10 mouse cellular contexts compared by ENCODE assay signal in genomic region chr11:117618774-117619173, GRCm38 (mm10). TPM values are rescaled to one million over a fixed set of nuclear protein-coding genes. Genes with fewer than 3 reads are reported as not detected.
DNase-seq lines count a peak whose midpoint lies in the region; ATAC-seq lines count a peak whose summit lies in the region.
"Had no signal": no experiment of that assay in that cellular context is flagged by ENCODE, and none has a peak within 500 bp of the region (broad histone marks: within the 10 kb centered on the region; RNA-seq: fewer than 3 reads in every experiment).

No protein-coding gene starts in this region.

- peaks cover 5% of the 10 kb centered on the region; the same call in 1 of the 2 replicates for H3K27me3 ChIP-seq in neural tube, embryonic 11.5 days (ENCODE audit: control insufficient read depth, insufficient read depth, low read length)
- H3K27me3 ChIP-seq in intestine, embryonic 16.5 days (replicated peaks; ENCODE audit: control insufficient read depth, insufficient read depth, low read length) = peaks cover 6% of the 10 kb centered on the region
- H3K27me3 ChIP-seq in splenic B cell, adult 2 months (ENCODE audit: control insufficient read depth, insufficient read depth, low read length, poor library complexity, severe bottlenecking) = no peaks in the 10 kb centered on the region; the same call in 1 of the 2 replicates

- H3K4me2 ChIP-seq in neural tube, embryonic 11.5 days (ENCODE audit: low read depth) = no peak overlapping the region
- no peak overlapping the region for H3K4me2 ChIP-seq in intestine, embryonic 16.5 days (ENCODE audit: low read depth, low read length)

- peak overlapping the region; percentile 45; the same call in 1 of the 2 replicates for H3K27ac ChIP-seq in neural tube, embryonic 11.5 days (ENCODE audit: low read depth, low read length)
- peak overlapping the region; percentile 56 for H3K27ac ChIP-seq in intestine, embryonic 16.5 days (ENCODE audit: low read length)

- 60% methylated on average over 7 of the region's 7 CpGs for WGBS in neural tube, embryonic 11.5 days
- WGBS in intestine, embryonic 16.5 days = 53% methylated on average over 7 of the region's 7 CpGs

- H3K4me1 ChIP-seq in neural tube, embryonic 11.5 days (ENCODE audit: control insufficient read depth, insufficient read depth, low read length) = peaks cover 23% of the 10 kb centered on the region
- H3K4me1 ChIP-seq in intestine, embryonic 16.5 days (ENCODE audit: control insufficient read depth, insufficient read depth, low read length) = peaks cover 23% of the 10 kb centered on the region

- intact Hi-C loops in heart, postnatal 25 days (cut with DNase I) = no loop called here

- H3K9me3 ChIP-seq in neural tube, embryonic 11.5 days (ENCODE audit: control insufficient read depth, low read length) = no peaks in the 10 kb centered on the region
- no peaks in the 10 kb centered on the region for H3K9me3 ChIP-seq in intestine, embryonic 16.5 days (ENCODE audit: control insufficient read depth, low read length)

- H3K9ac ChIP-seq in neural tube, embryonic 11.5 days (ENCODE audit: low read length) = no peak overlapping the region
- H3K9ac ChIP-seq in intestine, embryonic 16.5 days (ENCODE audit: low read depth, low read length) = no peak overlapping the region

- peak; percentile 45 to 73 for DNase-seq in adrenal gland, adult (ENCODE audit: inconsistent age in 2 of 2, low spot score in 1 of 2)
- DNase-seq in adrenal gland, adult 8-10 months = no peak
- no peak for DNase-seq in neural tube, embryonic 11.5 days (ENCODE audit: low spot score)
- DNase-seq in neural tube, embryonic 10.5 days (ENCODE audit: extremely low spot score, low spot score) = no peak
- peak; percentile 30 for DNase-seq in splenic B cell, adult 2 months (ENCODE audit: low read depth, low spot score)
- DNase-seq in urinary bladder, postnatal 25 days (ENCODE audit: low spot score) = no peak
- DNase-seq in heart, postnatal 25 days (ENCODE audit: low spot score) = no peak
- DNase-seq: right cerebral cortex, postnatal 25 days had no signal

- ATAC-seq in neural tube, embryonic 11.5 days (ENCODE audit: insufficient read depth, low FRiP score, low TSS enrichment) = no peak
- ATAC-seq in intestine, embryonic 16.5 days = no peak
- ATAC-seq: lung, postnatal 0 days had no signal

- H3K4me3 ChIP-seq in neural tube, embryonic 11.5 days (ENCODE audit: low read depth, low read length) = no peak overlapping the region
- no peak overlapping the region for H3K4me3 ChIP-seq in intestine, embryonic 16.5 days (ENCODE audit: low read length)

- no peaks in the 10 kb centered on the region for H3K36me3 ChIP-seq in neural tube, embryonic 11.5 days (ENCODE audit: control insufficient read depth, insufficient read depth, low read length)
- H3K36me3 ChIP-seq in intestine, embryonic 16.5 days (ENCODE audit: control insufficient read depth, insufficient read depth, low read length) = no peaks in the 10 kb centered on the region
- H3K36me3 ChIP-seq in splenic B cell, adult 2 months (ENCODE audit: control insufficient read depth, insufficient read depth, low read length, poor library complexity, severe bottlenecking) = no peaks in the 10 kb centered on the region

RNA-seq across cellular contexts. Expression of gene Tnrc6c, which starts 35.3 kb away (rescaled TPM):
- total RNA-seq in adrenal gland, adult 8-10 months (2022) = 10 to 100 TPM; 22.3 to 41.0 (median 31.9) TPM
- polyA plus RNA-seq in neural tube, embryonic 11.5 days (2014; fragmentation: Nextera tagmentation; extraction: Ambion mirVana) = 17.1 and 18.2 TPM in 2 replicates
- 6.6 and 6.8 TPM in 2 replicates for polyA plus RNA-seq in intestine, embryonic 16.5 days (2015; fragmentation: Nextera tagmentation; extraction: Ambion mirVana)
- total RNA-seq in heart, postnatal 25 days (2021) = 10 to 100 TPM; 25.7 to 33.4 TPM

Comparison
In these comparisons a context has a peak if more than half of its experiments do, and no peak if none do; other contexts are left out.
1. DNase-seq: peak in adrenal gland, adult (2 of 2) and splenic B cell, adult 2 months (single experiment); none in adrenal gland, adult 8-10 months (single experiment), neural tube, embryonic 11.5 days (single experiment), neural tube, embryonic 10.5 days (single experiment), urinary bladder, postnatal 25 days (single experiment) and heart, postnatal 25 days (single experiment).